Comparison of ENCODE assay signal across 34 mouse cellular contexts in genomic region chr10:84855466-84855865, GRCm38 (mm10).
A peak's percentile ranks its signal among the peaks of the same experiment; 100 is the strongest.
DNase-seq lines count a peak whose midpoint lies in the region; ATAC-seq lines count a peak whose summit lies in the region.
"Had no signal": no experiment of that assay in that cellular context is flagged by ENCODE, and none has a peak within 500 bp of the region (broad histone marks: within the 10 kb centered on the region; RNA-seq: fewer than 3 reads in every experiment).

No protein-coding gene starts in this region.

- no peaks in the 10 kb centered on the region for H3K9me3 ChIP-seq in hindbrain, embryonic 10.5 days
- H3K9me3 ChIP-seq in hindbrain, embryonic 13.5 days = no peaks in the 10 kb centered on the region
- H3K9me3 ChIP-seq in kidney, embryonic 14.5 days (ENCODE audit: control insufficient read depth, low read length) = no peaks in the 10 kb centered on the region
- H3K9me3 ChIP-seq: forebrain, embryonic 15.5 days; hindbrain, embryonic 15.5 days; kidney, embryonic 15.5 days; limb, embryonic 15.5 days; neural tube, embryonic 12.5 days; stomach, embryonic 15.5 days had no signal

- H3K27ac ChIP-seq in hindbrain, embryonic 10.5 days = 0 out of 2 replicates have a peak overlapping the region, but pooled peaks have one; percentile 13
- no peak overlapping the region for H3K27ac ChIP-seq in hindbrain, embryonic 13.5 days
- H3K27ac ChIP-seq in kidney, embryonic 14.5 days (ENCODE audit: low read depth, low read length) = no peak overlapping the region
- H3K27ac ChIP-seq: forebrain, embryonic 15.5 days; hindbrain, embryonic 15.5 days; kidney, embryonic 15.5 days; layer of hippocampus, adult 2 months; limb, embryonic 15.5 days; liver, embryonic 14.5 days; neural tube, embryonic 12.5 days; stomach, embryonic 15.5 days had no signal

- no peak overlapping the region for H3K9ac ChIP-seq in hindbrain, embryonic 13.5 days
- H3K9ac ChIP-seq in kidney, embryonic 14.5 days (ENCODE audit: low read depth, low read length) = no peak overlapping the region
- H3K9ac ChIP-seq: forebrain, embryonic 15.5 days; hindbrain, embryonic 15.5 days; kidney, embryonic 15.5 days; limb, embryonic 15.5 days; liver, embryonic 14.5 days; lung, embryonic 14.5 days; neural tube, embryonic 12.5 days; stomach, embryonic 15.5 days had no signal

- 73% methylated on average over 11 of the region's 11 CpGs for WGBS in hindbrain, embryonic 10.5 days
- 75% methylated on average over 11 of the region's 11 CpGs for WGBS in hindbrain, embryonic 13.5 days
- 75% methylated on average over 11 of the region's 11 CpGs for WGBS in kidney, embryonic 14.5 days

- no peaks in the 10 kb centered on the region for H3K27me3 ChIP-seq in hindbrain, embryonic 10.5 days (ENCODE audit: insufficient read depth, poor library complexity, severe bottlenecking)
- H3K27me3 ChIP-seq in hindbrain, embryonic 13.5 days = 0 out of 2 replicates have a peak, but pooled peaks cover 2% of the 10 kb centered on the region
- H3K27me3 ChIP-seq in kidney, embryonic 14.5 days (ENCODE audit: control insufficient read depth, insufficient read depth, low read length) = no peaks in the 10 kb centered on the region
- H3K27me3 ChIP-seq: forebrain, embryonic 15.5 days; hindbrain, embryonic 15.5 days; limb, embryonic 15.5 days; neural tube, embryonic 12.5 days; stomach, embryonic 15.5 days had no signal

- H3K4me1 ChIP-seq in hindbrain, embryonic 10.5 days (replicated peaks) = peaks cover 45% of the 10 kb centered on the region
- H3K4me1 ChIP-seq in hindbrain, embryonic 13.5 days (replicated peaks) = peaks cover 52% of the 10 kb centered on the region
- H3K4me1 ChIP-seq in kidney, embryonic 14.5 days (ENCODE audit: control insufficient read depth, insufficient read depth, low read length) = no peaks in the 10 kb centered on the region

- H3K4me3 ChIP-seq in hindbrain, embryonic 10.5 days = no peak overlapping the region
- no peak overlapping the region for H3K4me3 ChIP-seq in hindbrain, embryonic 13.5 days
- H3K4me3 ChIP-seq in kidney, embryonic 14.5 days (ENCODE audit: low read length) = no peak overlapping the region
- H3K4me3 ChIP-seq: forebrain, embryonic 15.5 days; hindbrain, embryonic 15.5 days; kidney, embryonic 15.5 days; layer of hippocampus, adult 2 months; limb, embryonic 15.5 days; myocyte; neural tube, embryonic 12.5 days; stomach, embryonic 15.5 days had no signal

- H3K4me2 ChIP-seq in hindbrain, embryonic 13.5 days = no peak overlapping the region
- H3K4me2 ChIP-seq in kidney, embryonic 14.5 days (replicated peaks; ENCODE audit: low read depth, low read length) = no peak overlapping the region
- H3K4me2 ChIP-seq: forebrain, embryonic 15.5 days; heart, embryonic 11.5 days; hindbrain, embryonic 15.5 days; kidney, embryonic 15.5 days; limb, embryonic 15.5 days; lung, embryonic 14.5 days; midbrain, embryonic 11.5 days; neural tube, embryonic 12.5 days; stomach, embryonic 15.5 days had no signal

- peak; percentile 39 for DNase-seq in embryo, embryonic 10.5 days (ENCODE audit: low spot score)
- DNase-seq in embryo, embryonic 9.5 days (ENCODE audit: extremely low spot score) = no peak
- DNase-seq in hindbrain, embryonic 10.5 days (ENCODE audit: low spot score) = no peak
- peak; percentile 39 for DNase-seq in adrenal gland, adult 8-10 months
- DNase-seq in adrenal gland, postnatal 25 days = peak; percentile 29
- no peak for DNase-seq in ovary, adult 18-20 months (ENCODE audit: low spot score)
- DNase-seq: cerebellum, adult 11-12 months; cerebellum, adult 9-11 months; gastrocnemius, postnatal 25 days; heart, adult 18-20 months; heart, postnatal 36 days; kidney, adult 11 months; kidney, postnatal 25 days; left cerebral cortex, postnatal 4 days; lung, embryonic 14.5 days; lung, postnatal 14 days; right cerebral cortex, postnatal 14 days had no signal

- no peak for ATAC-seq in hindbrain, embryonic 13.5 days (ENCODE audit: low FRiP score)
- no peak for ATAC-seq in kidney, embryonic 14.5 days (ENCODE audit: low FRiP score, low TSS enrichment)
- ATAC-seq: activated CD4-positive, CD25-positive, alpha-beta regulatory T cell, adult 4 months; CD4-positive, CD25-positive, alpha-beta regulatory T cell, adult 4 months; forebrain, embryonic 15.5 days; inflammation-experienced regulatory T-cells, adult 6 months; midbrain, embryonic 16.5 days had no signal

- H3K36me3 ChIP-seq in hindbrain, embryonic 10.5 days = peaks cover 70% of the 10 kb centered on the region
- peaks cover 5% of the 10 kb centered on the region; the same call in 1 of the 2 replicates for H3K36me3 ChIP-seq in hindbrain, embryonic 13.5 days
- no peaks in the 10 kb centered on the region for H3K36me3 ChIP-seq in kidney, embryonic 14.5 days (ENCODE audit: control insufficient read depth, insufficient read depth, low read length)
- H3K36me3 ChIP-seq: forebrain, embryonic 15.5 days; hindbrain, embryonic 15.5 days; kidney, embryonic 15.5 days; limb, embryonic 15.5 days; stomach, embryonic 15.5 days had no signal

Comparison
In these comparisons a context has a peak if more than half of its experiments do, and no peak if none do; other contexts are left out.
1. DNase-seq: peak in embryo, embryonic 10.5 days (single experiment), adrenal gland, adult 8-10 months (single experiment) and adrenal gland, postnatal 25 days (single experiment); none in embryo, embryonic 9.5 days (single experiment), hindbrain, embryonic 10.5 days (single experiment) and ovary, adult 18-20 months (single experiment).